Mouse (Mus musculus) spleen, adult 12 weeks (tissue): Measurements from ENCODE around the gene Syt17.

ENCODE experiments used
- DNase-seq: peaks from one replicate; pipeline ENCODE4 v3.0.0; 2022; ENCODE audit warnings: low spot score

Gene Syt17

GRCm38 (mm10) chr7:118462818-118463762, 15.1 kb upstream of the Syt17 start:
- no peak for DNase-seq

GRCm38 (mm10) chr7:118461400-118462136, 13.5 kb upstream of the Syt17 start:
- no peak for DNase-seq

GRCm38 (mm10) chr7:118453722-118454121, 5.7 kb upstream of the Syt17 start:
- no peak for DNase-seq

GRCm38 (mm10) chr7:118452940-118453339, 4.9 kb upstream of the Syt17 start:
- DNase-seq = no peak

- no peak for DNase-seq
These were observed 510 bp downstream of the Syt17 start for GRCm38 (mm10) chr7:118447291-118448133.

- no peak for DNase-seq
These were observed 4.0 kb downstream of the Syt17 start for GRCm38 (mm10) chr7:118443895-118444485.

GRCm38 (mm10) chr7:118443371-118443770, 4.7 kb downstream of the Syt17 start:
- DNase-seq = no peak

GRCm38 (mm10) chr7:118441535-118441934, 6.5 kb downstream of the Syt17 start:
- DNase-seq = no peak

GRCm38 (mm10) chr7:118437101-118437802, 10.8 kb downstream of the Syt17 start:
- DNase-seq = no peak

GRCm38 (mm10) chr7:118428937-118429336, 19.1 kb downstream of the Syt17 start:
- no peak for DNase-seq

- no peak for DNase-seq
These were observed 28.4 kb downstream of the Syt17 start for GRCm38 (mm10) chr7:118419491-118420180.

- DNase-seq = no peak
These were observed 33.8 kb downstream of the Syt17 start for GRCm38 (mm10) chr7:118414183-118414582.

- no peak for DNase-seq
These were observed 36.1 kb downstream of the Syt17 start for GRCm38 (mm10) chr7:118411877-118412276.

GRCm38 (mm10) chr7:118409421-118409820, 38.6 kb downstream of the Syt17 start:
- no peak for DNase-seq

- DNase-seq = no peak
These were observed 42.8 kb downstream of the Syt17 start for GRCm38 (mm10) chr7:118405251-118405650.

GRCm38 (mm10) chr7:118402576-118403022, 45.4 kb downstream of the Syt17 start:
- no peak for DNase-seq

GRCm38 (mm10) chr7:118401949-118402348, 46.1 kb downstream of the Syt17 start:
- no peak for DNase-seq

GRCm38 (mm10) chr7:118399764-118400163, 48.3 kb downstream of the Syt17 start:
- no peak for DNase-seq

GRCm38 (mm10) chr7:118390705-118391104, 57.3 kb downstream of the Syt17 start:
- DNase-seq = no peak

GRCm38 (mm10) chr7:118380996-118381395, 67.0 kb downstream of the Syt17 start:
- DNase-seq = no peak
